Mouse (Mus musculus) heart, adult 2 months (tissue): Measurements from ENCODE around the gene Uimc1. TPM values are rescaled to one million over a fixed set of nuclear protein-coding genes. Genes with fewer than 3 reads are reported as not detected.

ENCODE experiments used
- DNase-seq, 2 experiments: peaks; one replicate each; pipeline ENCODE4 v3.0.0; 2021
- H3K27ac ChIP-seq: fragments of 200-600 bp; 2 replicates; pipeline ENCODE4 v1.8.1; 2022
- H3K27me3 ChIP-seq: fragments of 200-500 bp; 2 replicates; pipeline ENCODE4 v1.6.1; 2012; ENCODE audit warnings: mild to moderate bottlenecking, low read length, inconsistent platforms, mixed read lengths; ENCODE audit not compliant: control insufficient read depth, insufficient read depth
- H3K36me3 ChIP-seq: fragments of 200-500 bp; 2 replicates; pipeline ENCODE4 v1.6.1; 2012; ENCODE audit warnings: low read length, inconsistent platforms; ENCODE audit not compliant: control insufficient read depth, insufficient read depth
- H3K4me1 ChIP-seq: fragments of 200-500 bp; 2 replicates; pipeline ENCODE4 v1.6.1; 2011; ENCODE audit warnings: low read length; ENCODE audit not compliant: control insufficient read depth, insufficient read depth
- H3K4me3 ChIP-seq: fragments of 200-600 bp; 2 replicates; pipeline ENCODE4 v1.8.1; 2022
- H3K79me2 ChIP-seq: fragments of 200-500 bp; replicated peaks from 2 replicates; pipeline ENCODE4 v1.6.1; 2012; ENCODE audit warnings: mild to moderate bottlenecking, inconsistent platforms, low read length, moderate library complexity, mixed read lengths; ENCODE audit not compliant: control insufficient read depth, insufficient read depth
- H3K9ac ChIP-seq: fragments of 200-500 bp; 2 replicates; pipeline ENCODE4 v1.6.1; 2012; ENCODE audit warnings: low read depth, mild to moderate bottlenecking, control low read depth, inconsistent platforms, low read length, mixed read lengths
- CTCF ChIP-seq: fragments of 200-600 bp; IDR thresholded peaks from 2 replicates; pipeline ENCODE4 v1.8.1; 2022; ENCODE audit warnings: antibody characterized with exemption, mild to moderate bottlenecking, moderate library complexity
- EP300 ChIP-seq: fragments of 200-500 bp; IDR thresholded peaks from 2 replicates; pipeline ENCODE4 v1.6.1; 2011; ENCODE audit warnings: low read depth, low read length, control low read depth; ENCODE audit not compliant: insufficient read depth
- POLR2A ChIP-seq: fragments of 200-500 bp; IDR thresholded peaks from 2 replicates; pipeline ENCODE4 v1.6.1; 2011; ENCODE audit warnings: mild to moderate bottlenecking, low read depth, low read length, control low read depth; ENCODE audit not compliant: insufficient read depth
- WGBS: fragments of 180-500 bp; shearing (Covaris S2); methylation state at CpG from one replicate; pipeline ENCODE4 v1.1.7; 2018; 5-methylcytosine and 5-hydroxymethylcytosine counted together
- intact Hi-C: fragments of 180-260 bp; cut with DNase I; formaldehyde crosslinking; loops from one replicate; pipeline ENCODE4 v1.15.1; 2025
- polyA plus RNA-seq: library from polyadenylated mRNA; depleted of rRNA; stranded (reverse); fragments of >200 nt; gene quantifications from 2 replicates; pipeline ENCODE4 v1.2.3, GENCODE M21; 2012
- total RNA-seq, 2 experiments: library from RNA; stranded (reverse); gene quantifications; 2 replicates each; pipeline ENCODE4 v1.2.3; 2021

Uimc1 gene
- total and polyA plus RNA-seq, 3 experiments: 9.9 to 20.5 (median 20.3) TPM

- DNase-seq: no peak
- Histone ChIP-seq H3K9ac (no peak overlapping the region), H3K79me2 (no peaks in the 10 kb centered on the region), H3K36me3 (no peaks in the 10 kb centered on the region), H3K4me3 (no peak overlapping the region), H3K27ac (no peak overlapping the region), H3K4me1 (no peaks in the 10 kb centered on the region), H3K27me3 (no peaks in the 10 kb centered on the region)
- TF ChIP-seq POLR2A (no peak), CTCF (peak; percentile 72)
- WGBS: 2% methylated on average over 3 of the region's 3 CpGs
- intact Hi-C loops: loop anchor here (2.0 kb wide), 1 partner anchor 273 kb away; no protein-coding TSS in a partner anchor
Measured at GRCm38 (mm10) chr13:55071322-55071721, 28.8 kb downstream of the Uimc1 start.

- no peak overlapping the region for H3K9ac ChIP-seq
- no peak for TF ChIP-seq CTCF
- TF ChIP-seq EP300: no peak
- H3K4me3 ChIP-seq: no peak overlapping the region
- intact Hi-C loops: loop anchor here (2.0 kb wide), 1 partner anchor 271 kb away; no protein-coding TSS in a partner anchor
- H3K79me2 ChIP-seq: no peaks in the 10 kb centered on the region
- H3K27ac ChIP-seq: no peak overlapping the region
- H3K36me3 ChIP-seq: no peaks in the 10 kb centered on the region
- 48% methylated on average over 7 of the region's 7 CpGs for WGBS
- no peaks in the 10 kb centered on the region for H3K27me3 ChIP-seq
- DNase-seq: no peak
- H3K4me1 ChIP-seq: no peaks in the 10 kb centered on the region
Measured at GRCm38 (mm10) chr13:55069719-55070118, 30.4 kb downstream of the Uimc1 start.

- no peaks in the 10 kb centered on the region for H3K79me2 ChIP-seq
- H3K9ac ChIP-seq: no peak overlapping the region
- H3K27me3 ChIP-seq: no peaks in the 10 kb centered on the region
- intact Hi-C loops: no loop called here
- 73% methylated on average over 2 of the region's 2 CpGs for WGBS
- no peak overlapping the region for H3K4me3 ChIP-seq
- no peak for DNase-seq
- H3K36me3 ChIP-seq: no peaks in the 10 kb centered on the region; the same call in 1 of the 2 replicates
- H3K4me1 ChIP-seq: no peaks in the 10 kb centered on the region; the same call in 1 of the 2 replicates
- no peak overlapping the region for H3K27ac ChIP-seq
- no peak for TF ChIP-seq CTCF
- TF ChIP-seq EP300: no peak
- TF ChIP-seq POLR2A: no peak
Measured at GRCm38 (mm10) chr13:55063276-55063675, 36.8 kb downstream of the Uimc1 start.

- H3K4me3 ChIP-seq: no peak overlapping the region
- no peak overlapping the region for H3K27ac ChIP-seq
- TF ChIP-seq CTCF: peak; percentile 68
- no peak for TF ChIP-seq POLR2A
- WGBS: 99% methylated on average over 2 of the region's 2 CpGs
- H3K27me3 ChIP-seq: no peaks in the 10 kb centered on the region
- no peak overlapping the region for H3K9ac ChIP-seq
- H3K4me1 ChIP-seq: no peaks in the 10 kb centered on the region; the same call in 1 of the 2 replicates
- no peak for DNase-seq
- intact Hi-C loops: no loop called here
- no peaks in the 10 kb centered on the region; the same call in 1 of the 2 replicates for H3K36me3 ChIP-seq
- H3K79me2 ChIP-seq: no peaks in the 10 kb centered on the region
Measured at GRCm38 (mm10) chr13:55058042-55058441, 42.1 kb downstream of the Uimc1 start.

GRCm38 (mm10) chr13:55047706-55048105, 52.4 kb downstream of the Uimc1 start:
- Histone ChIP-seq H3K79me2 (no peaks in the 10 kb centered on the region), H3K36me3 (no peaks in the 10 kb centered on the region; the same call in 1 of the 2 replicates), H3K4me1 (no peaks in the 10 kb centered on the region), H3K4me3 (no peak overlapping the region), H3K9ac (no peak overlapping the region), H3K27ac (no peak overlapping the region), H3K27me3 (no peaks in the 10 kb centered on the region)
- intact Hi-C loops: no loop called here
- DNase-seq: no peak
- WGBS: 79% methylated on average over 3 of the region's 3 CpGs
- no peak for TF ChIP-seq EP300
- TF ChIP-seq CTCF: no peak
- no peak for TF ChIP-seq POLR2A

GRCm38 (mm10) chr13:55040016-55040415, 60.1 kb downstream of the Uimc1 start:
- WGBS: 90% methylated on average over 2 of the region's 2 CpGs
- H3K4me3 ChIP-seq: no peak overlapping the region
- H3K4me1 ChIP-seq: no peaks in the 10 kb centered on the region
- no peak for DNase-seq
- H3K9ac ChIP-seq: no peak overlapping the region
- no peak for TF ChIP-seq POLR2A
- TF ChIP-seq EP300: no peak
- no peak for TF ChIP-seq CTCF
- H3K36me3 ChIP-seq: no peaks in the 10 kb centered on the region
- H3K79me2 ChIP-seq: no peaks in the 10 kb centered on the region
- no peaks in the 10 kb centered on the region for H3K27me3 ChIP-seq
- intact Hi-C loops: no loop called here
- H3K27ac ChIP-seq: no peak overlapping the region
